Comparison of ENCODE assay signal across 32 mouse cellular contexts in genomic region chr7:63875686-63876085, GRCm38 (mm10). TPM values are rescaled to one million over a fixed set of nuclear protein-coding genes. Genes with fewer than 3 reads are reported as not detected.
DNase-seq lines count a peak whose midpoint lies in the region; ATAC-seq and TF ChIP-seq lines count a peak whose summit lies in the region.
"Had no signal": no experiment of that assay in that cellular context is flagged by ENCODE, and none has a peak within 500 bp of the region (broad histone marks: within the 10 kb centered on the region; RNA-seq: fewer than 3 reads in every experiment).

No protein-coding gene starts in this region.

- no peak overlapping the region for H3K4me3 ChIP-seq in heart, embryonic 10.5 days
- H3K4me3 ChIP-seq in kidney, embryonic 14.5 days (ENCODE audit: low read length), result no peak overlapping the region
- peak overlapping the region; percentile 21 to 27; a peak in 2 of 4 replicates for H3K4me3 ChIP-seq in MEL (ENCODE audit: control insufficient read depth in 1 of 2, insufficient read depth in 1 of 2, low read depth in 2 of 2, low read length in 2 of 2)
- no peak overlapping the region for H3K4me3 ChIP-seq in brown adipose tissue, adult 24 weeks (ENCODE audit: insufficient read depth, low read depth, low read length)
- H3K4me3 ChIP-seq: embryonic facial prominence, embryonic 10.5 days; forebrain, embryonic 15.5 days; hindbrain, embryonic 13.5 days; liver, embryonic 12.5 days; midbrain, embryonic 10.5 days; stomach, embryonic 15.5 days had no signal

- TF ChIP-seq POLR2A in MEL (IDR thresholded peaks at IDR 0.05; ENCODE audit: control insufficient read depth in 1 of 2, insufficient read depth in 1 of 2, low read depth in 1 of 2, low read length in 2 of 2, poor library complexity in 1 of 2), result no peak

- no peaks in the 10 kb centered on the region for H3K9me3 ChIP-seq in heart, embryonic 10.5 days
- no peaks in the 10 kb centered on the region for H3K9me3 ChIP-seq in kidney, embryonic 14.5 days (ENCODE audit: control insufficient read depth, low read length)
- H3K9me3 ChIP-seq in MEL (replicated peaks; ENCODE audit: insufficient read depth, low read length), result no peaks in the 10 kb centered on the region
- H3K9me3 ChIP-seq: embryonic facial prominence, embryonic 10.5 days; forebrain, embryonic 15.5 days; G1E; hindbrain, embryonic 13.5 days; liver, embryonic 12.5 days; midbrain, embryonic 10.5 days; stomach, embryonic 15.5 days had no signal

- TF ChIP-seq CTCF in MEL (IDR thresholded peaks at IDR 0.05 in 2 of 3, conservative IDR thresholded peaks at IDR 0.05 in 1 of 3; ENCODE audit: control insufficient read depth in 1 of 3, insufficient read depth in 1 of 3, low read depth in 2 of 3, low read length in 3 of 3, poor library complexity in 1 of 3, severe bottlenecking in 1 of 3), result no peak

- H3K27ac ChIP-seq in heart, embryonic 10.5 days, result peak overlapping the region; percentile 22; the same call in 1 of the 2 replicates
- no peak overlapping the region for H3K27ac ChIP-seq in kidney, embryonic 14.5 days (ENCODE audit: low read depth, low read length)
- peak overlapping the region; percentile 90 for H3K27ac ChIP-seq in MEL (ENCODE audit: control insufficient read depth, low read depth, low read length)
- 0 out of 2 replicates have a peak overlapping the region, but pooled peaks have one; percentile 26 for H3K27ac ChIP-seq in brown adipose tissue, adult 24 weeks (replicated peaks; ENCODE audit: low read depth, low read length)
- H3K27ac ChIP-seq: embryonic facial prominence, embryonic 10.5 days; forebrain, embryonic 15.5 days; hindbrain, embryonic 13.5 days; liver, embryonic 12.5 days; midbrain, embryonic 10.5 days; stomach, embryonic 15.5 days had no signal

- no peak overlapping the region for H3K9ac ChIP-seq in kidney, embryonic 14.5 days (ENCODE audit: low read depth, low read length)
- peak overlapping the region; percentile 60; the same call in 1 of the 2 replicates for H3K9ac ChIP-seq in MEL (ENCODE audit: control insufficient read depth, low read depth, low read length, poor library complexity, severe bottlenecking)
- H3K9ac ChIP-seq: forebrain, embryonic 15.5 days; hindbrain, embryonic 13.5 days; liver, embryonic 12.5 days; stomach, embryonic 15.5 days had no signal

- TF ChIP-seq EP300 in MEL (IDR thresholded peaks at IDR 0.05; ENCODE audit: low read depth in 1 of 2, low read length in 2 of 2), result no peak

- intact Hi-C loops in heart, postnatal 10 days (cut with DNase I), result no loop called here

- H3K79me2 ChIP-seq in MEL (ENCODE audit: control insufficient read depth, insufficient read depth, low read length, poor library complexity), result no peaks in the 10 kb centered on the region

- DNase-seq in heart, embryonic 10.5 days (ENCODE audit: low spot score), result no peak
- no peak for DNase-seq in heart, postnatal 10 days
- peak; percentile 45 for DNase-seq in kidney, postnatal 14 days
- no peak for DNase-seq in MEL (ENCODE audit: low read depth, low spot score)
- DNase-seq in layer of hippocampus, adult 8-10 months (ENCODE audit: low spot score in 2 of 2), result no peak
- DNase-seq: adrenal gland, postnatal 25 days; B cell, adult 2 months; cerebellum, adult 9-11 months; gastrocnemius, postnatal 14 days; kidney, adult 11 months; left cerebral cortex, postnatal 4 days; lung, adult 18-20 months; right cerebral cortex, postnatal 4 days; thymus, postnatal 25 days had no signal

- no peaks in the 10 kb centered on the region for H3K36me3 ChIP-seq in heart, embryonic 10.5 days
- no peaks in the 10 kb centered on the region for H3K36me3 ChIP-seq in kidney, embryonic 14.5 days (ENCODE audit: control insufficient read depth, insufficient read depth, low read length)
- H3K36me3 ChIP-seq in MEL (ENCODE audit: control insufficient read depth in 1 of 2, insufficient read depth in 2 of 2, low read length in 2 of 2), result peaks cover 0 to 17% of the 10 kb centered on the region in 2 experiments; a peak in 2 of 4 replicates
- H3K36me3 ChIP-seq: embryonic facial prominence, embryonic 10.5 days; forebrain, embryonic 15.5 days; G1E; hindbrain, embryonic 13.5 days; liver, embryonic 12.5 days; midbrain, embryonic 10.5 days; stomach, embryonic 15.5 days had no signal

- H3K4me2 ChIP-seq in kidney, embryonic 14.5 days (replicated peaks; ENCODE audit: low read depth, low read length), result no peak overlapping the region
- H3K4me2 ChIP-seq: forebrain, embryonic 15.5 days; hindbrain, embryonic 13.5 days; liver, embryonic 12.5 days; stomach, embryonic 15.5 days had no signal

- ATAC-seq in kidney, embryonic 14.5 days (ENCODE audit: low FRiP score, low TSS enrichment), result no peak
- ATAC-seq: forebrain, embryonic 15.5 days; liver, embryonic 12.5 days had no signal

- TF ChIP-seq RAD21 in MEL (IDR thresholded peaks at IDR 0.05; ENCODE audit: low read depth, low read length), result no peak

- H3K4me1 ChIP-seq in heart, embryonic 10.5 days, result peaks cover 23% of the 10 kb centered on the region
- no peaks in the 10 kb centered on the region for H3K4me1 ChIP-seq in kidney, embryonic 14.5 days (ENCODE audit: control insufficient read depth, insufficient read depth, low read length)
- H3K4me1 ChIP-seq in MEL (ENCODE audit: control insufficient read depth in 1 of 2, insufficient read depth in 2 of 2, low read length in 2 of 2), result peaks cover 16 to 25% of the 10 kb centered on the region in 2 experiments; a peak in 3 of 4 replicates
- H3K4me1 ChIP-seq in brown adipose tissue, adult 24 weeks (ENCODE audit: control insufficient read depth, insufficient read depth, insufficient read length, low read length), result peaks cover 12% of the 10 kb centered on the region
- H3K4me1 ChIP-seq: hindbrain, embryonic 13.5 days; stomach, embryonic 15.5 days had no signal

- H3K27me3 ChIP-seq in heart, embryonic 10.5 days (ENCODE audit: insufficient read depth, poor library complexity, severe bottlenecking), result no peaks in the 10 kb centered on the region
- no peaks in the 10 kb centered on the region for H3K27me3 ChIP-seq in kidney, embryonic 14.5 days (ENCODE audit: control insufficient read depth, insufficient read depth, low read length)
- no peaks in the 10 kb centered on the region for H3K27me3 ChIP-seq in MEL (ENCODE audit: control insufficient read depth in 1 of 2, insufficient read depth in 2 of 2, low read length in 2 of 2)
- H3K27me3 ChIP-seq: forebrain, embryonic 15.5 days; hindbrain, embryonic 13.5 days; stomach, embryonic 15.5 days had no signal

TF ChIP-seq in MEL, 35 proteins besides CTCF, POLR2A, EP300 and RAD21:
- TF ChIP-seq TAL1 (IDR thresholded peaks at IDR 0.05; ENCODE audit: low read length) (no peak), GABPA (IDR thresholded peaks at IDR 0.05; ENCODE audit: low read depth, low read length) (no peak), USF2 (IDR thresholded peaks at IDR 0.05; ENCODE audit: borderline replicate concordance in 1 of 2, insufficient read depth in 1 of 2, low read depth in 1 of 2, low read length in 2 of 2) (no peak), POLR2AphosphoS5 (IDR thresholded peaks at IDR 0.05; ENCODE audit: borderline replicate concordance, low read depth, low read length) (no peak), CHD2 (IDR thresholded peaks at IDR 0.05; ENCODE audit: low read length) (no peak), BHLHE40 (IDR thresholded peaks at IDR 0.05; ENCODE audit: borderline replicate concordance, low read depth, low read length) (no peak), CHD1 (IDR thresholded peaks at IDR 0.05; ENCODE audit: low read depth, low read length) (no peak), UBTF (IDR thresholded peaks at IDR 0.05; ENCODE audit: borderline replicate concordance, insufficient read depth, low read depth, low read length) (no peak), NRF1 (IDR thresholded peaks at IDR 0.05; ENCODE audit: insufficient read depth, low read depth, low read length, poor library complexity, severe bottlenecking) (no peak), KAT2A (conservative IDR thresholded peaks at IDR 0.05; ENCODE audit: low read depth, low read length) (no peak), MXI1 (IDR thresholded peaks at IDR 0.05; ENCODE audit: low read depth, low read length) (no peak), POLR2AphosphoS2 (IDR thresholded peaks at IDR 0.05; ENCODE audit: low read length) (no peak), NELFE (IDR thresholded peaks at IDR 0.05; ENCODE audit: low read depth, low read length) (no peak), SIN3A (IDR thresholded peaks at IDR 0.05; ENCODE audit: low read length) (no peak), ZC3H11A (IDR thresholded peaks at IDR 0.05; ENCODE audit: low read depth, low read length) (no peak), MAFK (IDR thresholded peaks at IDR 0.05; ENCODE audit: borderline replicate concordance, low read depth, low read length) (no peak)

RNA-seq across cellular contexts. Expression of gene E030018B13Rik, which starts 41.0 kb away (rescaled TPM):
- polyA plus RNA-seq in heart, embryonic 10.5 days (2016; fragmentation: Nextera tagmentation; extraction: Ambion mirVana), result 0.18 TPM in 1 of 2 replicates, not detected in the other
- not detected for total RNA-seq in heart, postnatal 10 days (2021)
- polyA plus RNA-seq in kidney, embryonic 14.5 days (2014; fragmentation: Nextera tagmentation; extraction: Ambion mirVana), result 0.35 TPM in 1 of 2 replicates, not detected in the other
- not detected in 2 replicates for total RNA-seq in MEL (2012; rRNA removed)
- under 1 TPM in 1 of 2 experiments, not detected in 1; 0.07 TPM for polyA plus RNA-seq in MEL (2012; ENCODE audit: insufficient read depth in 1 of 2, insufficient read length in 2 of 2, low read depth in 1 of 2, low replicate concordance in 2 of 2, missing spikeins in 1 of 2)
- polyA plus RNA-seq in brown adipose tissue, adult 24 weeks (2012; ENCODE audit: insufficient read depth, insufficient read length, missing spikeins), result not detected in 2 replicates
- not detected for total RNA-seq in layer of hippocampus, adult 8-10 months (2022)
- total RNA-seq: adrenal gland, postnatal 25 days; CH12.LX; G1E; gastrocnemius, postnatal 14 days; heart, adult 8-10 months; heart, postnatal 25 days; layer of hippocampus, postnatal 10 days; left cerebral cortex, adult 8-10 months; left cerebral cortex, postnatal 4 days; midbrain, postnatal 0 days had no signal
- polyA plus RNA-seq: brain, embryonic 14.5 days; cortical plate, adult 2 months; embryonic facial prominence, embryonic 10.5 days; G1E; hindbrain, embryonic 13.5 days; large intestine, adult 2 months; liver, embryonic 12.5 days; midbrain, embryonic 10.5 days; midbrain, postnatal 0 days had no signal

Comparison
In these comparisons a context has a peak if more than half of its experiments do, and no peak if none do; other contexts are left out.
1. H3K4me3 ChIP-seq: peak in MEL (2 of 2); none in heart, embryonic 10.5 days (single experiment), kidney, embryonic 14.5 days (single experiment) and brown adipose tissue, adult 24 weeks (single experiment).